Mouse (Mus musculus) inflammation-experienced regulatory T-cells, adult 16 weeks (primary cell): ENCODE results near the gene Dpysl4. TPM values are rescaled to one million over a fixed set of nuclear protein-coding genes. Genes with fewer than 3 reads are reported as not detected.

Experiments used
- polyA plus RNA-seq: library from polyadenylated mRNA; unstranded; fragments of 100-300 nt; shearing (Covaris generic); gene quantifications from one replicate; pipeline ENCODE4 v1.2.1, GENCODE M21; 2017

The Dpysl4 gene
- not detected for polyA plus RNA-seq

GRCm38 (mm10) chr7:139085629-139086194 lies at the start of gene Dpysl4:
Dpysl4 (plus strand) TSS chr7:139086001.

Other genes starting within 250 kb of the Dpysl4 start
- 9.0 TPM for gene Ppp2r2d, start 239.9 kb upstream of the Dpysl4 start, polyA plus RNA-seq
- 22.6 TPM for gene Mapk1ip1, start 239.7 kb upstream of the Dpysl4 start, polyA plus RNA-seq
- gene Bnip3, start 176.5 kb upstream of the Dpysl4 start, polyA plus RNA-seq, result 20.3 TPM
- gene Jakmip3, start 145.3 kb upstream of the Dpysl4 start, polyA plus RNA-seq, result not detected
- 2.4 TPM for gene Lrrc27, start 127.0 kb downstream of the Dpysl4 start, polyA plus RNA-seq
- gene Stk32c, start 127.3 kb downstream of the Dpysl4 start, polyA plus RNA-seq, result 0.56 TPM
- gene Pwwp2b, start 162.5 kb downstream of the Dpysl4 start, polyA plus RNA-seq, result 2.6 TPM